Mouse (Mus musculus) natural killer cell, adult 2 months (primary cell): ENCODE results near the gene Ablim1.
"Not testable (repeated sequence)": the region's sequence is repeated elsewhere in the genome, so short reads cannot be mapped to it uniquely, and the experiment has no call there.

ENCODE experiments used
- DNase-seq, 2 experiments: peaks; one replicate each; pipeline ENCODE4 v3.0.0; 2022; ENCODE audit warnings: low spot score in 2 of 2

Gene Ablim1

DNA sequence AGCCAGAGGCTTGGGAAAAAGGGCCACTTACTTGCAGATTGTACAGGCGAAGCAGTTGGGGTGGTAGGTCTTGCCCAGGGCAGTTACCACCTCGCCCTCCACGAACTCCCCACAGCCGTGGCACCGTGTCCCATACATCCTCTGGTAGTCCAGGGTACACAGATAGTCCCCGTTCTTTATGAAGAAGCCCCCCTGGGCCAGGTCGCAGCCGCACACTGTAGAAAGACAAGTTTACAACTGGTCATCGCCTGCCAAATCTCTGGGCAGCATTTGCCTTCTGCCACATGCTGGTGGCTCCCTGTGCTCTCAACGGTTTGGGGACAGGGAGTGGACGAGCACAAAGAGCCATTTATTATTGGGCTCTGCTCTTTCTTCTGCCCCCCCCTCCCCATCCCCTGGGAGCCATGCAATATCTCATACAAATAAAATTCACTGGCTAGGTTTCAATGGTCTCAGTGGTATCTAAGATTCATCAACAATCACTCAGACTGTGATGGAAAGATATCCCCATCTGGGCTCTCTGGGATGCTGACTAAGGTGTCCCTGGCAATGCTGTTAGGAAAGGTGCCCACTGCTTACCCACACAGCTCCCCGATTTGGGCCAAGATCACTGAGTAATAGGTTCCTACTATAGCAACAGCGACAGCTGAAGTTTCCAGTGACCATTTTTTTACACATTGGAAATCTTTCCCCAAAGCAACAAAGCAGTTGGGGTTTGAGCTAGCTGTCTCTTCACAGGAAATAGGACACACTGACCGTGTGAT is 159.4 kb downstream of the Ablim1 start:
- no peak for DNase-seq

DNA sequence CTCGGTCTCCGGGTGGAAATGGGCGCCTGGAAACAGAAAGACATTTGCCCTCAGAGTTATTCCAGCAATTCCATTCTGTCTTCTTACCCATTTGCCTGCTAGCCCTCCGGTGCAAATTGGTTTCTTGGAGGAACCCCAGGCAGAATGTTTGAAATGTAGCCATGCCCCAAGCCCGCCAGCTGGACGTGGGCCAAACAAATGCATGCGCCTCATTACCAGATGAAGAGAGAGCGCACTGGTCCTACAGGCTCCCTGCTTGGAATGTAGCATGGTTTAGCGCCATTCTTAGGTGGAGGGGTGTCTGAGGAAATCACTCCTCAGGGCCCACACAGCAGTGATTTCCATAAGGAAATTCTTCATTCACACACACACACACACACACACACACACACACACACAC is 162.4 kb downstream of the Ablim1 start:
- DNase-seq = no peak

DNA sequence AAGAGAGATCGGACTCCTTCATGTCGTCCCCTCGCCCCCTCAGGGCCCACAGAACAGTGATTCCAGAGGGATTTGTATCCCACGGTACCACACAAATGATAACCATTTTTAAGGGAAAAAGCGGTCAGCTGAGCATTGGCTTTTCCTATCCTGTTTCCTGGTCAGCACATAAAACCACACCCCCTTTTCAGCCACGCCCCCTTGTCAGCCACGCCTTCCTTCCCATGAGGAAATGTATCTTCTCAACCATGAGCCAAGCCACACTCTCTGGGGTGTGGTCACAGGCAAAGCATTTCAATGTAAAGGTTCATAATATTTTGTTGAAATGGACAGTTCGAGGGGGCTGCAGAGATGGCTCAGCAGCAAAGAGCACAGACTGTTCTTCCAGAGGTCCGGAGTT is 163.2 kb downstream of the Ablim1 start:
- DNase-seq = no peak

DNA sequence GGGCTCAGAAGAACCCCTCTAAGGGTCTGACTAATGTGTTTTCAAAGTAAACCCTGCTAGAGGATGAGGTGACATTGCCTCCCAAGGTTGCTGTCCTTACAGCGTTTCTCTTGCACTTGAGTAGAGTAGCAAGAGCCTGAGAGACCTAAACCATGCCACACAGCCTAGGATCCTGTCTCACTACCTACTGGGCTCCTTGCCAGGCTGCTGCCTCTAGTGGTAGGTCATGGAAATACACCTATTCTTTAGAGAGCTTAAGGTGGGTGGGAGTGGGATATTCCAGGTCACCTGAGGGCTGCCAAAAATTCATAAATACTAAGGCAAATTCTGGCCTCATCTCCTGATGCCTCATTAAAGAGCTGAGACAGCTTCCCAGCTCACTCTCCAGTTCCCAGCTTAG is 164.4 kb downstream of the Ablim1 start:
- peak; percentile 16 to 29 for DNase-seq

DNA sequence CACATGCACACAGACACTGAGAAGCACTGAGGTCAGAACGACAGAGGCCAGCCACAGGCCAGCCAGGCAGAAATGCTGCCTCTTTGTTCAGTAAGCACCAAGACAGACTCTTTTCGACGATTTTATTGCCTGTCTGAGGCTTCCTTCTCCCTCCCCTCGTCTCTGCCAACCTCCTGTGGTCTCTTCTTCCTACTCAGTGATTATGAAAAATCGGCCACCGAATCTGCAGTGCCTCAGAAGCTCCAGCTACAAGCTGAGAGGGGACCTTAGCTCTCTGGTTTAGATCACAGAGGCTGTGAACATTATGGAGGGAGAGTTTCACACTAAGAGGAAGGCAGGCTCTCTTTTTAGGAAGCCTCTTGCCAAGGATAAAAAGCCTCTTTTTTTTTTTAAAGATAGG is 167.0 kb downstream of the Ablim1 start:
- DNase-seq = no peak

GRCm38 (mm10) chr19:57146936-57147335 is 167.8 kb downstream of the Ablim1 start:
- DNase-seq = no peak

- DNase-seq = no peak
Measured at GRCm38 (mm10) chr19:57143646-57144045, 171.1 kb downstream of the Ablim1 start.

DNA sequence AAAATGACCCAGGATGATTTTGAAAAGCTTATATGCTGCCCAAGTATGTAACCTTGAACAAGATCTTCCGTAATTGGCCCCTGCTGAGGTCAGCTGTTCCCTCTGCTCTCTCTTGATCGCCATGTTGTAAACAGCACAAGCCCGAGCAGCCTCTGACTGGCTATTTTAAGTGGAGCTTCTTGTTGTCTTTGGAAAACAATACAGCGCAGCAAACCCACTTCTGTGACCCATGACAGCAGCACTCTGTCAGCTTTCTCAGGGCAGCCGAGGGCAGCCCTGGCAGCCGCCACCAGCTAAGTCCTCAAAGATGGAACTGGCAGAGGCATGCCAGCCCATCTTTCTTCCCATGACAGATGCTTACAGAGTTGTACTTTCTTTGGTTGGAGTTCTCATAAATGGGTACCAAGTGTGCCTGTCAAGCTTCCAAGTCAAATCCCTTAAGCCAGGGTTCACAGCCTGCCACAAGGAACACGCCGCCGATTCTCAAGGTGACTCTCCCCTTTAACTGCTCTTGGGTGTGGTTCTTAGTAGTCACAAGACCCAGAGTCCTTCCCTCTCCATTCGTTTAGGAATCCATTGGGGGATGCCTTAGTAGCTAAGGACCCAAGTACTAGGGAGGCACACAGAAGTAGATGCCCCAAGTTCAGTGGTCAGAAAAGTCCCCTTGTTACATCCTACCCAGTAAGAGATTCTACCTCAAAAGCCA is 172.8 kb downstream of the Ablim1 start:
- DNase-seq = no peak

DNA sequence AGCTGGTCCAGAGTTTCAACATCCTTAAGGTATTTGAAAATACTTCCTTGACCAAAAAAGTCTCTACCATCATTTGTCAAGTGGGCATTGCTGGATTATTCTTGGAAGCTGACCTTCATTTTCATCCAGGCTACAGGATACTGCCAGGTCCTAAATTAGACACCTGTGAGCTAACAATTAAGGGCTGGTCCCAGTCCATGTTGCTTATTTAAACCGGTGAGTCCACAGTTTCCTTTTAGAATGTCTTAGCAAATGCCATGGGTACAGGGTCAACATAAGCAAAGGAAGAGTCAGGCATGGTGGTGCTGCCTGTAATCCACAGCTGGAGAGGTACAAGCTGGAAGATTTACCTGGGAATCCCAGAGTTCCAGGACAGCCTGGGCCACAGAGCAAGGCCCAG is 173.8 kb downstream of the Ablim1 start:
- no peak for DNase-seq

- no peak for DNase-seq
Measured at GRCm38 (mm10) chr19:57140071-57140470, 174.6 kb downstream of the Ablim1 start.

DNA sequence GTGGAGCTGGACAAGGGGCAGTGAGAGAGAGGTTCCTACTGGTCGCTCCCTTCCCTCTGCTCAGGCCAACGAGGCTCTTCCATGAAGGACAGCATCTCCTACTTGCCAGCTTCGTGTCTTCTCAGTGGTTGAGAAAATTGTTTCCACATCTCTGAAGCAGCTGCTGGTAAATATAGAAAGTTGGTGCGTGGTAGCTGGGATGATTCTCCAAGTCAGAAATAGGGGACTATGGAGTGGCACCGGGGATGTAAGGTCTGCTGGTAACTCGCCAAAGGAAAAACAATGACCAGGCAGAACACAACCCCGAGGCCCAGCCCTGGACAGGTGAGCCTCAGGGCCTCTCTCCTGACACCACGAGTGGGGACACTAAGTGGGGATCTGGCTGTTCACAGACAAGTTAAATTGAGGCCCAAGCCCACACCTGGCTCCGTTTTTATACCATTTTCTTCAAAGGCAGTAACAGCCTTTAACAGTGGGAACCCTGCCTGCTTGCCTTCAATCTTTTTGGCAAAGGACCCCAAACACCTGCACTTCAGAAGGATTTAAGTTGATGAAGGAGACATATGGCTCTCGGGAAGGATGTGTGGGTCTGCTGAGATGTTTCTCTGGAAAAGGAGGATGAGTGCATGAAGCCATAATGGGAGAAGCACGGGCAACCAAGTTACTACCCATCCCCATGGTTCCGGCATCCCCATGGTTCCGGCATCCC is 175.7 kb downstream of the Ablim1 start:
- DNase-seq = no peak

- no peak for DNase-seq
Measured at GRCm38 (mm10) chr19:57138469-57138868, 176.2 kb downstream of the Ablim1 start.

DNA sequence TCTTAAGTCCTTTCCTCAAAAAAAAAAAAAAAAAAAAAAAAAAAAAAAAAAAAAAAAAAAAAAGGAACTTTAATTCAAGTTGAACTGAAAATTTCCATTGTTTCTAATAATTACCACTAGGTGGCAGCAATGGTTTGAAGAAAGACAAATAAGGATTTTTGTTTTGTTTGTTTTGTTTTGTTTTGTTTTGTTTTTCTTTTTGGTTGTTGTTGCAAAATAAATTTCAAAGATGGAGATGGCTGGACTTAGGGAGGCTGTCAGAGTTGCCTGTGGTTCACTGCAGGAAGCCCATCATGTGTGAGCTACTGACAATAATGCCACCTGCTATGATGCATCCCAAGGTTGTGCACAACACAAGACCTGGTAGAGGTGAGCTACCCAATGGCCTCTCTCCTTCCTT is 176.7 kb downstream of the Ablim1 start:
- DNase-seq = no peak

GRCm38 (mm10) chr19:57136228-57136627 is 178.5 kb downstream of the Ablim1 start:
- peak; percentile 84 to 86 for DNase-seq

DNA sequence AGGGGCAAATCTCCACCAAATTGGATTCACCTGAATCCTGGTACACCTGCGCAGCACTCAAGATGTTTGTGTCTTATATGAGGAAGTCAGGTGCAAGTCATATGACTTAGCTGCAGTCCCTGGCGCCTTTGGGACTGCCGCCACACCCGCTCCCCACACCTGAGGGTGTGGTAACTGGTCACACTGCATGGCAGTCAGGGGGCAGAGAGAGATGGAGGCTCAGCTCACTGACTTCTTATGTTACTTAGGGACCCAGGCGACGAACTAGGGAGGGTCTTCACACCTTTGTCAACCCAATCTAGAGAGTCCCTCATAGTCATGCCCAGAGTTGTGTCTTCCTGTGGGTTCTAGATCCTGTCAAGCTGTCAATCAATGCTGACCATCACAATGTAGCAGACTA is 179.1 kb downstream of the Ablim1 start:
- DNase-seq = not testable (repeated sequence)

- no peak for DNase-seq
Measured at GRCm38 (mm10) chr19:57134654-57135348, 179.9 kb downstream of the Ablim1 start.

DNA sequence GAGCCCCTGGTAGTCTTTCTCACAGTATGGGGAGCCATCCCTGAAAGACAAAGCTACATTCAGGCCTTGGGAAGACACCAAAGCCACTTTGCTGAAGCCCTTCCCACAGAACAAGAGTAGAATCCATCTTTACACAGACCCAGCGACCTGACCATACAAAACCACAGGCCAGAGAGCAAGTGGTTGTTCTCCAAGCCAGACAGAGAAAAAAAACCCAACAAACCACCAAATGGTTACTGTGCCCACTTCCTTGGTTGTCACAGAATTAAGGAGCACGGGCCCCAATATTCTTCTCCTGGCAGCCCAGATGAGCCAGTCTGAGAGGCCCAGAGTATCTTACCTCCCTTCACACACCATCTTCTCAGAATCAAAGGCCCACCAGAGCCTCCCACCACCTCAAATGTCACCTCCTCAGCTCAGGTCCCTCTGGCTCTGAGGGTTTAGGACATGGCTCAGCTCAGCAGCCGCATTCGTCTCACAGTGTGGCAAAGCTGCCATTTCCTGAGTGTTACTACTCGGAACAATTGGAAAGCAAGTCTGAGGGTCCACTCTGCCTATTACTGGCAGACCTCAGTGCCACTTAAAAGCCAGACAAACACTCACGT is 181.7 kb downstream of the Ablim1 start:
- DNase-seq = peak; percentile 41 to 60

GRCm38 (mm10) chr19:57132281-57132680 is 182.4 kb downstream of the Ablim1 start:
- peak; percentile 89 to 90 for DNase-seq

- peak; percentile 77 to 79 for DNase-seq
Measured at GRCm38 (mm10) chr19:57131366-57131765, 183.4 kb downstream of the Ablim1 start.

DNA sequence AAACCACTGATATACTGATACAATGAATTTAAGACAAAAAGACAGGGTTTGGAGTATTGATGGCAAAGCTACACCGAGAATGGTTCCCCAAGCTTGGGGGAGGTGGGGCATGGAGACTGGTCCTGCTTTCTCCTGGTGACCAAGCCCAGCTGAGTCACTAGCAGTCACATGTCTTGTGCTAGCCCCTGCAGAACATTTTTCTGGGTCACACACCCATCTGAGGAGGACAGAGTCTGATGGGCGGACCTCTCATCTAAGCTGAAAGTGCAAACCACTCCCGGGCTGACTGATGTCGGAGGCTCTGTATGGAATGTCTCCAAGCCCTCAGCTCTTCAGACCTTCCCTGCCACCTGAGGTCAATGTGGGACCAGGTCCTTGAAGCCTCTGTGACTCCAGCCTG is 184.1 kb downstream of the Ablim1 start:
- DNase-seq = peak in 1 of 2 experiments; percentile 17

DNA sequence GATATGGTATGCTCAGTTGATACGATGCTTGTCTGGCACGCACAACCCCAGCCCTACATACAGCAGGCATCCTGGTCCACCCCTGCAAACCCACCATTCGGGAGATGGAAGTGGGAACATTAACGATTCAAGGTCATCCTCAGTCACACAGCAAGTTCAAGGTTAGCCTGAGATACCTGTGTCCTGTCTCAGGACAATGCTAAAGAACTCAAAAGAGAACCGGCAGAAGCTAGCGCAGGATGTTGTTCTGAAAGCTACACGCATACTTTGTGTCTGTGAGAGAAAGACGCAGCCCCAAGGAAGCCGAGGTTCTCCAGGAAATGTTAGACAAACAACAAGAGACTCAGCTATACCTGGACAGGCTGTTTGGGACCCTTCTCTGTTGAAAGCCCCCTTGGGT is 185.0 kb downstream of the Ablim1 start:
- no peak for DNase-seq

DNA sequence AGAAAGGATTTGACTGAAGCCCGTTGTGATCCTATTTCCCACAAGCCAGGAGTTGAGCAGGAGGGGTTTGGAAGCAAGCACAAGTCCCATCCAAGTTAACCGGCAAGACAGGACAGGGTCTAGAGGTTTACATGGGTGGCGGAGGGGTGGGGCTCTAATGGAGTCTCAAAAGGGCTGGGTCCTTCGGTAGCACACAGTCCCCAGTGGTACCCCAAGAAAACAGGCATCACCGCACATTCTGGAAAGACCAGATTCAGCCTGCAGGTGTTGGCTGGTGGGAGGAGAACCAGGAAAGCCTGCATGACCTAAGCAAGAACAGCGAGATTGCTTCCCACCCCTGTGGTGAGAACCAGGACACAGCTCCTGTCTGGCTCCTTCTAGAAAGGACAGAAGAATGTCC is 186.7 kb downstream of the Ablim1 start:
- DNase-seq = no peak
